Mouse (Mus musculus) myocyte (in vitro differentiated cells): Measurements from ENCODE around the gene Tnik. TPM values are rescaled to one million over a fixed set of nuclear protein-coding genes. Genes with fewer than 3 reads are reported as not detected.

Experiments
- H3K27me3 ChIP-seq: one replicate; pipeline ENCODE4 v1.6.1; 2011; ENCODE audit not compliant: control insufficient read depth, insufficient read depth, insufficient read length
- H3K36me3 ChIP-seq: one replicate; pipeline ENCODE4 v1.6.1; 2011; ENCODE audit not compliant: control insufficient read depth, insufficient read depth
- H3K4me2 ChIP-seq: one replicate; pipeline ENCODE4 v1.6.1; 2011; ENCODE audit warnings: low read depth, control low read depth
- H3K4me3 ChIP-seq: one replicate; pipeline ENCODE4 v1.5.1; 2011; ENCODE audit warnings: mild to moderate bottlenecking, control low read depth, moderate library complexity
- H3K79me2 ChIP-seq: one replicate; pipeline ENCODE4 v1.6.1; 2011; ENCODE audit not compliant: control insufficient read depth, insufficient read depth
- H3ac ChIP-seq: one replicate; pipeline ENCODE4 v1.6.1; 2011; ENCODE audit not compliant: control insufficient read depth, insufficient read length
- CEBPB ChIP-seq: IDR thresholded peaks from 2 replicates; pipeline ENCODE4 v1.6.1; 2011; ENCODE audit warnings: mild to moderate bottlenecking, moderate library complexity; ENCODE audit not compliant: poor library complexity, insufficient read depth, severe bottlenecking
- E2F4 ChIP-seq: IDR thresholded peaks from one replicate; pipeline ENCODE4 v1.6.1; 2011; ENCODE audit warnings: mild to moderate bottlenecking, control low read depth, moderate library complexity; ENCODE audit not compliant: insufficient read depth
- MAX ChIP-seq: IDR thresholded peaks from one replicate; pipeline ENCODE4 v1.6.1; 2011; ENCODE audit warnings: low read depth, mild to moderate bottlenecking, control low read depth
- MYOD1 ChIP-seq, 3 experiments: IDR thresholded peaks; one replicate each; pipeline ENCODE4 v1.6.1; 2011; ENCODE audit warnings: control low read depth in 2 of 3, low read depth in 2 of 3, mild to moderate bottlenecking in 2 of 3, moderate library complexity in 1 of 3; ENCODE audit not compliant: insufficient read length in 2 of 3, control insufficient read depth in 1 of 3
- MYOG ChIP-seq, 3 experiments: IDR thresholded peaks; one replicate each; pipeline ENCODE4 v1.6.1; 2011; ENCODE audit warnings: control low read depth in 2 of 3, low read depth in 2 of 3, mild to moderate bottlenecking in 2 of 3; ENCODE audit not compliant: insufficient read length in 2 of 3, control insufficient read depth in 1 of 3, insufficient read depth in 1 of 3
- POLR2A ChIP-seq: IDR thresholded peaks from one replicate; pipeline ENCODE4 v1.6.1; 2011; ENCODE audit warnings: low read depth, mild to moderate bottlenecking, control low read depth, moderate library complexity; ENCODE audit not compliant: insufficient read length
- POLR2AphosphoS2 ChIP-seq: IDR thresholded peaks from one replicate; pipeline ENCODE4 v1.6.1; 2011; ENCODE audit warnings: low read depth, control low read depth; ENCODE audit not compliant: insufficient read length
- REST ChIP-seq: IDR thresholded peaks from one replicate; pipeline ENCODE4 v1.6.1; 2011; ENCODE audit warnings: mild to moderate bottlenecking, control low read depth, moderate library complexity; ENCODE audit not compliant: insufficient read depth, insufficient read length
- SRF ChIP-seq: IDR thresholded peaks from one replicate; pipeline ENCODE4 v1.6.1; 2011; ENCODE audit warnings: low read depth; ENCODE audit not compliant: control insufficient read depth, insufficient read length
- TCF12 ChIP-seq: IDR thresholded peaks from one replicate; pipeline ENCODE4 v1.6.1; 2011; ENCODE audit warnings: mild to moderate bottlenecking, control low read depth; ENCODE audit not compliant: poor library complexity, insufficient read depth, severe bottlenecking
- TCF3 ChIP-seq: IDR thresholded peaks from one replicate; pipeline ENCODE4 v1.6.1; 2011; ENCODE audit warnings: low read depth, control low read depth; ENCODE audit not compliant: insufficient read length
- USF1 ChIP-seq: IDR thresholded peaks from one replicate; pipeline ENCODE4 v1.6.1; 2011; ENCODE audit warnings: low read depth, mild to moderate bottlenecking, control low read depth, moderate library complexity
- polyA plus RNA-seq: library from polyadenylated mRNA; unstranded; fragments of >200 nt; fragmentation: generic; extraction: Trizol; gene quantifications from one replicate; pipeline ENCODE4 v1.2.1, GENCODE M21; 2012; ENCODE audit warnings: missing spikeins

Tnik gene
- polyA plus RNA-seq, 1 experiment: 1.8 TPM

- no peak overlapping the region for H3K4me3 ChIP-seq
- H3K4me2 ChIP-seq: no peak overlapping the region
- no peak overlapping the region for H3ac ChIP-seq
- H3K36me3 ChIP-seq: no peaks in the 10 kb centered on the region
- H3K79me2 ChIP-seq: no peaks in the 10 kb centered on the region
- H3K27me3 ChIP-seq: no peaks in the 10 kb centered on the region
- TF ChIP-seq MAX: no peak
- no peak for TF ChIP-seq CEBPB
- TF ChIP-seq POLR2A: no peak
- no peak for TF ChIP-seq MYOD1 (IDR thresholded peaks at IDR 0.05; ENCODE audit: control insufficient read depth in 1 of 3, insufficient read length in 2 of 3, low read depth in 2 of 3)
- TF ChIP-seq REST: no peak
- TF ChIP-seq MYOG (IDR thresholded peaks at IDR 0.05; ENCODE audit: control insufficient read depth in 1 of 3, insufficient read depth in 1 of 3, insufficient read length in 2 of 3, low read depth in 2 of 3): no peak
- TF ChIP-seq SRF: no peak
- TF ChIP-seq POLR2AphosphoS2: no peak
- TF ChIP-seq E2F4: no peak
- TF ChIP-seq TCF12: no peak
- no peak for TF ChIP-seq USF1
- TF ChIP-seq TCF3: no peak
Observed at GRCm38 (mm10) chr3:28343204-28343603, 80.2 kb downstream of the Tnik start.

- no peaks in the 10 kb centered on the region for H3K27me3 ChIP-seq
- H3K36me3 ChIP-seq: no peaks in the 10 kb centered on the region
- TF ChIP-seq TCF12: no peak
- TF ChIP-seq MAX: no peak
- no peak for TF ChIP-seq CEBPB
- no peak for TF ChIP-seq USF1
- TF ChIP-seq TCF3: no peak
- TF ChIP-seq E2F4: no peak
- TF ChIP-seq MYOD1 (IDR thresholded peaks at IDR 0.05; ENCODE audit: control insufficient read depth in 1 of 3, insufficient read length in 2 of 3, low read depth in 2 of 3): no peak
- TF ChIP-seq MYOG (IDR thresholded peaks at IDR 0.05; ENCODE audit: control insufficient read depth in 1 of 3, insufficient read depth in 1 of 3, insufficient read length in 2 of 3, low read depth in 2 of 3): no peak
- TF ChIP-seq POLR2AphosphoS2: no peak
- TF ChIP-seq POLR2A: no peak
- TF ChIP-seq REST: no peak
- TF ChIP-seq SRF: no peak
- no peak overlapping the region for H3ac ChIP-seq
- no peaks in the 10 kb centered on the region for H3K79me2 ChIP-seq
- no peak overlapping the region for H3K4me2 ChIP-seq
- no peak overlapping the region for H3K4me3 ChIP-seq
Observed at GRCm38 (mm10) chr3:28343661-28344060, 80.6 kb downstream of the Tnik start.

GRCm38 (mm10) chr3:28345446-28345845, 82.4 kb downstream of the Tnik start:
- no peak for TF ChIP-seq CEBPB
- no peak for TF ChIP-seq E2F4
- TF ChIP-seq MAX: no peak
- no peak for TF ChIP-seq POLR2A
- TF ChIP-seq MYOG (IDR thresholded peaks at IDR 0.05; ENCODE audit: control insufficient read depth in 1 of 3, insufficient read depth in 1 of 3, insufficient read length in 2 of 3, low read depth in 2 of 3): no peak
- no peak for TF ChIP-seq USF1
- no peak for TF ChIP-seq REST
- no peak for TF ChIP-seq POLR2AphosphoS2
- TF ChIP-seq MYOD1 (IDR thresholded peaks at IDR 0.05; ENCODE audit: control insufficient read depth in 1 of 3, insufficient read length in 2 of 3, low read depth in 2 of 3): no peak
- TF ChIP-seq TCF3: no peak
- TF ChIP-seq TCF12: no peak
- no peak for TF ChIP-seq SRF
- H3ac ChIP-seq: no peak overlapping the region
- H3K4me3 ChIP-seq: no peak overlapping the region
- no peak overlapping the region for H3K4me2 ChIP-seq
- H3K27me3 ChIP-seq: no peaks in the 10 kb centered on the region
- no peaks in the 10 kb centered on the region for H3K36me3 ChIP-seq
- H3K79me2 ChIP-seq: no peaks in the 10 kb centered on the region

- no peak overlapping the region for H3ac ChIP-seq
- TF ChIP-seq TCF12 (no peak), MAX (no peak), E2F4 (no peak), MYOG (IDR thresholded peaks at IDR 0.05; ENCODE audit: control insufficient read depth in 1 of 3, insufficient read depth in 1 of 3, insufficient read length in 2 of 3, low read depth in 2 of 3) (no peak)
- H3K4me2 ChIP-seq: no peak overlapping the region
- H3K4me3 ChIP-seq: no peak overlapping the region
- no peaks in the 10 kb centered on the region for H3K27me3 ChIP-seq
- no peaks in the 10 kb centered on the region for H3K36me3 ChIP-seq
- no peaks in the 10 kb centered on the region for H3K79me2 ChIP-seq
Observed at GRCm38 (mm10) chr3:28345961-28346360, 82.9 kb downstream of the Tnik start.

- Histone ChIP-seq H3K36me3 (no peaks in the 10 kb centered on the region), H3K4me3 (no peak overlapping the region), H3K79me2 (no peaks in the 10 kb centered on the region), H3K27me3 (no peaks in the 10 kb centered on the region), H3ac (no peak overlapping the region), H3K4me2 (no peak overlapping the region)
- TF ChIP-seq MYOG (IDR thresholded peaks at IDR 0.05; ENCODE audit: control insufficient read depth in 1 of 3, insufficient read depth in 1 of 3, insufficient read length in 2 of 3, low read depth in 2 of 3): no peak
- no peak for TF ChIP-seq POLR2A
- TF ChIP-seq POLR2AphosphoS2: no peak
- no peak for TF ChIP-seq TCF3
- no peak for TF ChIP-seq MAX
- TF ChIP-seq USF1: no peak
- TF ChIP-seq TCF12: no peak
- TF ChIP-seq MYOD1 (IDR thresholded peaks at IDR 0.05; ENCODE audit: control insufficient read depth in 1 of 3, insufficient read length in 2 of 3, low read depth in 2 of 3): no peak
- no peak for TF ChIP-seq E2F4
- no peak for TF ChIP-seq SRF
- no peak for TF ChIP-seq REST
- TF ChIP-seq CEBPB: no peak
Observed at GRCm38 (mm10) chr3:28346476-28346875, 83.5 kb downstream of the Tnik start.
